Mouse (Mus musculus) CH12.LX (cell line): ENCODE results near the gene Myo18a.

Experiments
- CTCF ChIP-seq, 2 experiments: IDR thresholded peaks in 1 of 2; conservative IDR thresholded peaks in 1 of 2; 2 replicates each; pipeline ENCODE4 v1.5.1; 2011 to 2012; ENCODE audit warnings: low read depth in 2 of 2, low read length in 2 of 2, improper control_type of control experiment in 1 of 2, inconsistent platforms in 1 of 2, mild to moderate bottlenecking in 1 of 2, moderate library complexity in 1 of 2
- E2F4 ChIP-seq: IDR thresholded peaks from 2 replicates; pipeline ENCODE4 v1.6.1; 2011; ENCODE audit warnings: low read depth, low read length, improper control_type of control experiment; ENCODE audit not compliant: insufficient replicate concordance
- MAX ChIP-seq: IDR thresholded peaks from 2 replicates; pipeline ENCODE4 v1.6.1; 2011; ENCODE audit warnings: low read length, improper control_type of control experiment
- MAZ ChIP-seq: IDR thresholded peaks from 2 replicates; pipeline ENCODE4 v1.6.1; 2012; ENCODE audit warnings: low read depth, mild to moderate bottlenecking, inconsistent platforms, low read length, improper control_type of control experiment, moderate library complexity
- POLR2A ChIP-seq: IDR thresholded peaks from 2 replicates; pipeline ENCODE4 v1.6.1; 2011; ENCODE audit warnings: low read depth, mild to moderate bottlenecking, improper control_type of control experiment, low read length
- SMC3 ChIP-seq: IDR thresholded peaks from 2 replicates; pipeline ENCODE4 v1.6.1; 2011; ENCODE audit warnings: low read depth, low read length, improper control_type of control experiment
- TCF12 ChIP-seq: IDR thresholded peaks from 2 replicates; pipeline ENCODE4 v1.6.1; 2014; ENCODE audit warnings: low read depth, mild to moderate bottlenecking, inconsistent platforms, low read length, improper control_type of control experiment

GRCm38 (mm10) chr11:77900187-77900586 lies 137.1 kb downstream of the Myo18a start:
- no peak for TF ChIP-seq MAZ
- TF ChIP-seq MAX = no peak
- no peak for TF ChIP-seq SMC3
- no peak for TF ChIP-seq POLR2A
- TF ChIP-seq CTCF (conservative IDR thresholded peaks at IDR 0.05 in 1 of 2, IDR thresholded peaks at IDR 0.05 in 1 of 2; ENCODE audit: low read depth in 2 of 2, low read length in 2 of 2) = no peak
- no peak for TF ChIP-seq E2F4
- TF ChIP-seq TCF12 = no peak
